Mouse (Mus musculus) testis, postnatal 10 days (tissue): ENCODE results near the gene Ankrd12.
"Not testable (repeated sequence)": the region's sequence is repeated elsewhere in the genome, so short reads cannot be mapped to it uniquely, and the experiment has no call there.

Experiments
- DNase-seq: peaks from one replicate; pipeline ENCODE4 v3.0.0; 2021; ENCODE audit warnings: low spot score

Gene Ankrd12

DNA sequence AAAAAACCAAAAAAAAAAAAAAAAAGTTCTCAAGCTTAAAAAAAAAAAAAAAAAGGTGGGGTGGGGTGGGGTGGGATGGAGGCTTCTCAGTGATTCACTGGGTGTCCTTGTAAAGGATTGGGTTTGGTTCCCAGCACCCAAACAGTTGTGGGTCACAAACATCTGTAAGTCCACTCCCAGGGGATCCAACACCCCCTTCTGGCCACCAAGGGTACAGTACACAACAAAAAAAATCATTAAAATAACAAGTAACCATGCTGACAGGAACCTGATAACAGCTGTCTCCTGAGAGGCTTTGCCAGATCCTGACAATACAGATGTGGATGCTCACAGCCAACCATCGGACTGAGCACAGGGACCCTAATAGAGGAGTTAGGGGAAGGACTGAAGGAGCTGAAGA lies 7.6 kb upstream of the Ankrd12 start:
- DNase-seq: no peak

DNA sequence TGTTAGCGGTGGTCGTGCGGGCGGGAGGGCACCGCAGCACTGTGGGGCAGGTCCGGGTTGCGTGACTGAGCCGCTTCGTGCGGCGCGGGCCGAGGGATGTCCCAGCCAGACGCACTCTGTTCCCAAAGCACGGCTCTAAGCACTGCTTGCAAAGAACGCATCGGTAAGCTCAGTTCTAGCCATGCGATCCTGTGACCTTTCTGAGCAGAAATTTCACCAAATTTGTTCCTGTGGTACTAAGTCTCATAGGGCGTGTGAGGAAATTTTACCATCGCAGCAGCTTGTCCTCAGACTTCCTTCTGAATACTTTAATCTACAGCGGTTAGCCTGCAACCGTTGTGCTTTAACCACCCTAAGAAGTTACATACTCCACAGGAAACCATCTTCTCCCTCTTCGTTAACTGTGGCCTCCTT lies 555 bp upstream of the Ankrd12 start:
- no peak for DNase-seq

DNA sequence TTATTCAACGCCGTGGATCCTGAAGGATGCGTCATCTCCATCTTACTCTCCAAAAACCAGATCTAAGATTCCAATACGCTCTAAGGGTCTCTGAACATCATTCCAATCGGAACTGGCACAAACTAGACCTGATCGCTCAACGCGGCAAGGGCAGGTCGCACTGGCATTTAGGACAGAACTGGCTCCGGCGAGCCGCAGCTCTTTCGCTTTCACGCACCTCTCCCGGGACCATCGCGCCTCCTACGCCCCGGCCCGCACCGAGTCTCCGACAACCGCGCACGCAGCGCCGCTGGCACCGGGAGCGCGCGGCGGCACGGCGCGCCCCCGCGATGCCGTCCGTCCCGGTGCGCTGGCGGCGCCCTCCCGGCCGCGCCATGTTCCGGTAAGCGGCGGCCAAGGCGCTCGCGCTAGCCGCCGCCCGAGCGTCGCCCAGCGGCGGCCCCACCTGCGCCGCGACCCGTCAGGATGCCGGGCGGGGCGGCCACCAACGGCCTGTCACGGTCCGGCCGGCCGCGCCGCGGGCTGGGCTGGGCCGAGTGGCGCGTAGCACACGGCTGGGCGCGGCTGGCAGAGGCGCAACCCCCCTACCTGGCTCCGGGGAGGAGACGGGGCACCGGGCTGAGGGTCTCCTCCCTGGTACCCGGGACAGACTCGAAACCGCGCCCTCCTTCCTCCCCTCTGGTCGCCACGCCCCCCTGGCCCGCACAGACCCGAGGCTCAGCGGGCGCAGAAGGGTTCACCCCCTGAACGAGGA lies 538 bp downstream of the Ankrd12 start:
- peak; percentile 64 for DNase-seq

DNA sequence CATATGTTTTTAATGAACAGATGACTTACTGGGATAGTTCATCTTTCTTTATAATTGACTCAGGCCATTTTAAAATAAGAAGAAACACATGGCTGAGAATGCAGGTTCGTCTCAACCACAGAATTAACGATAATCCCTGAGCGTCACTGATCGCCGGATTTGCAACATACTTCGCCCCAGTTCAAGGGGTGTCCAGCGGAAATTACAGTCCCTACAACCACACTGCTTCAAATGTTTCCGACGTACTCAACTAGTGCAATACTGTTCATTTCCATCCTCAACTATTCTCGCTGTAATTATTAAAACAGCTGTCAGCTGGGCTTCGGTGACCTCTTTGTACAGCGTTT lies 1.1 kb downstream of the Ankrd12 start:
- DNase-seq: no peak

DNA sequence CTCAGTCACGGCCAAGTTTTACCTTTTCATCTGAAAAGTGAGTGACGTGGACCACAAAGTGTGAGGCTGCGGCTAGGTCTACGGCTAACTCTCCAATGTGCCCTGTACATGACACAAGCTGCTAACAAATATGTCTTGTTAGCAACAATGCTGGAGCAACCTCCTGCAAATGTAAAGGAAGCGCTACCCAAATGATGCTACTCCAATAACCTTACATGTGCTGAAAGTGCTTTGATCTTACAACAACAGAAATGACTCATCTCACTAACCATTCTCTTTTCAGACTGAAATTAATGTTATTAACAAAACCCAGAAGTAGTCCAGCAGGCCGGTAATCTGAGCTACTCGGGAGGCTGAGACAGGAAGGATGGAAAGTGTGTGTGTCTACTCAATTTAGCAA lies 2.9 kb downstream of the Ankrd12 start:
- DNase-seq: no peak

DNA sequence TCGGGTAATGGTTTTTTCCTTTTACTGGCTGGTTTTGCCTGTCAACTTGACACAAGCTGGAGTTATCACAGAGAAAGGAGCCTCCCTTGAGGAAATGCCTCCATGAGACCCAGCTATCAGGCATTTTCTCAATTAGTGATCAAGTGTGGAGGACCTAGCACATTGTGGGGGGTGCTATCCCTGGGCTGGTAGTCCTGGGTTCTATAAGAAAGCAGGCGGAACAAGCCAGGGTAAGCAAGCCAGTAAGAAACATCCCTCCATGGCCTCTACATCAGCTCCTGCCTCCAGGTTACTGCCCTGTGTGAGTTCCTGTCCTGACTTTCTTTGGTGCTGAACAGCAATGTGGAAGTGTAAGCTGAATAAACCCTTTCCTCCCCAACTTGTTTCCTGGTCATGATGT lies 7.9 kb downstream of the Ankrd12 start:
- not testable (repeated sequence) for DNase-seq

DNA sequence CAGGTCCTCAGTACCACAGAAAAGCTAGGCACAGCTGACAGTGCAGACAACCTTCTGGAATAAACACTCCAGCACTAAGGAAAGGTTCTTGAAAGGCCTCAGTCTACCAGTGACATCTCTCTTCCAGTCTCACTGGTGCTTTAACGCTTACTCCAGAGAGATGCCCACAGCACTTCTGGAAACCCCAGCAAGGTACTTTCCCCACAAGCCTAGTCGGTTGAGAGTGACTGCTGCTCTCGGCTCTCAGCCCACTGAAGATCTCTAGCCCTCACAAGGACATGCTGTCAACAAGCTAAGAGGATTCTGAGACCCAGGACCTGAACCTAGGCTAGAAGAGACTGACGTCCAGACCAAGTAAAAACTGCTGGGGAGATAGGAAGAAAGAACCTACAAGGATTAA lies 11.8 kb downstream of the Ankrd12 start:
- DNase-seq: no peak

DNA sequence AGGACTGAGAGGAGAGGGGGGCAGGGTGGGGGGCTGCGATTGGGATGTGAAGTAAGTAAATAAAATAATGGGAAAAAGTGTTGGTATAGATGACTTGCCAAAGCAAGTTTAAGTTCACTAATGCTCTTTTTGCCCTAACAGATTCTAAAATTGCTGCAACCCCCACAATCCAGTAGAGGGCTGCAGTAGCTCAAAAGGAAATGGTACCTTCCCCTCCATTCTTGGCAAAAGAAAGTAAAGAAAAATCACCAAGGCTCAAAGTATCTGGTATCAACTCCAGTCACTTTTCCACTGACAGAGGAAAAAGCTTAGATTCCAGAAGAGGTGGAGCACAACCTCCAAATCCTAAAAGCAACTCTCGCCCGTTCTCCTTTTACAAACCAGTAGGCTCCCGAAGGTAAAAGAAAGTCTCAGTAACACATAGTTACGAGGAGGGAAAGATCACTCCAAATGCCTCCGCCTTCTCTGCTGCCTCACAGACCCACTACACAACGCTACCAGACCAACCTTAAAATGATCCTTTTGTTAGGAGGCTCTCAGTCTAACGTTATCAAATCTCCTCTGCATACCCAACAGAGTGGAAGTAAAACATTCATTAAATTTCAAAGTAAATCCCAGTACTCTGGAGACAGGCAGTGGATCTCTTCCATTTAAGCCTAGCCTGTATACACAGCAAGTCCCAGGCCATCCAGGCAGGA lies 15.5 kb downstream of the Ankrd12 start:
- DNase-seq: no peak

DNA sequence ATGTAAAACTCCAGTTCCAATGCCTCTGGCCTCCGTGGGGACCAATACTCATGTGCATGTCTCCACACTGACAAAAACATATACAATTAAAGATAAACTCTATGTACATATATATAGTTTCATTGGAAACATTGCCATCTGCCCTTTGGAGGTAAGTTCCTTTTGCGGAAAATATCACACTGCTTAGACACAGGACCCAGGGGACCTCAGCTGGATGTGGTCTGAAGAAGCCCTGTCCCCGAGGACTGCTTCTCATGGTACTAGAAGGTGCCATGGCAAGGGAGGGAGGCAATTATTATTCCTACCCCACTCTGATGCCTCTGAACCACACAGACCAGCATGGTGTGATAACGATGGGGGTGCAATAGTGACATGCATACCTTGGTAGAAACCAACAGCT lies 18.7 kb downstream of the Ankrd12 start:
- DNase-seq: no peak

DNA sequence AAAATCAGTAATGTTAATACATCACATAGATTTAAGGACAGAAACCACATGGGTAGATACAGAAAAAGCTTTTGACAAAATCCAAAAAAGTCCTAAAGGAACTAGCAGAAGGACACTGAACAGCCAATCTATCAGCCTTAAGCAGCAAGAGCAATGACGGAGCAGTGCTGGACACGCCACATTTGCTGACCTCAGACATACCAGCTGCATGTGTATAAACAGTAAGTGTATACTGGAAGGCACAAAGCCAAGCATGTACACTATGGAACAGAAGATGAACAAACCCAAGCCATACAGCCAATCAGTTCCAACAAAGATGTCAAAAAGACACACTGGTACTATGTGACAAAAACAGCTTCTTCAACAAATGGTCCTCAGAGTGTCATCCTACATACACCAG lies 19.7 kb downstream of the Ankrd12 start:
- no peak for DNase-seq

DNA sequence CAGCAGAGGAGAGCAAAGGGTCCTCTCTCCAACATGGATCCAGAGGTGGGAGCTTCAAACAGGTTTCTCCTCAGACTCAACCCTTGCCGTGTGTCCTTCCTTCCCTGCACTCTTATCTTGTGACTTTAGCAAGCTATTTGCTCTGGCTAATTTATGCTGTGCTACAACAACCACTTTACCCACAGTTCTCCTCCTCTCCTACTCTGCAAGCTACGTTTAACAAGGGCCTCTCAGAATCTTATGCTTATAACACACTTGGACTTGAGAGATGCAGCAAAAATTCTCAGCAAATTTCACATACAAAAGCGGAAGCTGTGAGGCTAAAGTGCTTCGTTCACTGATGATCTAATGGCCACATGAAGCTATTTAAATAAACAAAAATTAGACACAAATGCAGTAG lies 23.5 kb downstream of the Ankrd12 start:
- no peak for DNase-seq

DNA sequence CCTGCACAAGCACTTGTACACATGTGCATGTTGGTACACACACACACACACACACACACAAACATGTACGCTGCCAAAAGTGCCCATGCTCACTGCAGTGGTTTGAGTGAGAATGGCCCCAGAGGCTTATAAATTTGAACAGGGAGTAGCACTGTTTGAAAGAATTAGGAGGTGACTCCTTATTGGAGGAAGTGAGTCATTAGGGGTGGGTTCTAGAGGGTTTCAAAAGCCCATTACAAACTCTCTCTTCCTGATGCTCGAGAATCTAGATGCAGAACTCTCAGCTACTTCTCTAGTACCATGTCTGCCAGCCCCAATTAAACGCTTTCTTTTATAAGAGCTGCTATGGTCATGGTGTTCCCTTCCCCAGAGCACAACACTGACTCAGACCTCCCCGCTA lies 28.1 kb downstream of the Ankrd12 start:
- DNase-seq: no peak

DNA sequence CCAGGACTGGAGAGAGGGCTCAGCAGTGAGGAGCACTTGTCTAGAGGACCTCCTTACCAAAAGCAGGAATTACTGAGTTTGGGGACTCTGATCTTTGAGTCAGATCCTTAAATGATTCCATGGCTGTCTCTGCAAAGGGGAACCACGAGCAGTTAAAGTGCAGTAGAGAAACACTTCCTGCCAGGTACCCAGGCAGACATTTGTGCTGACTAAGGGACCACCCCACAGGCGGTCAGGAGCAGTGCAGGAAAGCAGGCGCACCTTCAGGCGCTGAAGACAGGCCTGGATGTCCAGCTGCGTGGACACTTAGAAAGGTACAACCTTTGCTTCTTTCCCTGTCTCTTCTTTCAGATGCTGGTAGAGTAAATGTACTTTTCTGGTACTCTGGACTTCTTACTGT lies 28.7 kb downstream of the Ankrd12 start:
- no peak for DNase-seq

DNA sequence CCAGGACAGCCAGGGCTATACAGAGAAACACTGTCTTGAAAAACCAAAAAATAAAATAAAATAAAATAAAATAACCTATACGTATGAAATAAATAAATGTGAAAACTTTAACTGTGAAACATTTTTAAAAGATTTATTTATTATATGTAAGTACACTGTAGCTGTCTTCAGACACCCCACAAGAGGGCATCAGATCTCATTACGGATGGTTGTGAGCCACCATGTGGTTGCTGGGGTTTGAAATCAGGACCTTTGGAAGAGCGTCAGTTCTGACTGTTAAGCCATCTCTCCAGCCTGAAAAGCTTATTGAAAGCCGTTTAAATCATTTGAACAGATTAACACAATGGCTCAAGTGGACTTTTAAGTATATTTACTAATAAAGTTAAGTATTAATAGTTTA lies 33.2 kb downstream of the Ankrd12 start:
- DNase-seq: not testable (repeated sequence)

DNA sequence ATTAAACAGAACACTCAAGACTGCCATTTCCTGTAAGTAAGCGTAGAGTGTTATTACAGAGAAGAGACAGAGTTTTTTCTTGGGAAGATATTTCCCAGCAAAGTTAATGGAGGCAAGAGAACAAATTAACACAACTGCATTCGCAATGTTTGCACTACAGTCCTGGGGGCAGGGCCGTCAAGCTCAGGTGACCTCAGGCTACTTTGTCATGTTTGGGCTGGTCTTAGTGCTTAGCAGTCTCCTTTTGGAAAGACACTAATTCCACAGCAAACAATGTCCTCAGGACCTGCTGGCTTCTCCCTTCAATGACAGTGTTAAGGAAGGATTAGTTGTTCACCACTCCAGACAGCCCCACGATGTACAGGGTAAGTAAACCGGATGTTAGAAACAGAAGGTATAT lies 35.9 kb downstream of the Ankrd12 start:
- DNase-seq: no peak

DNA sequence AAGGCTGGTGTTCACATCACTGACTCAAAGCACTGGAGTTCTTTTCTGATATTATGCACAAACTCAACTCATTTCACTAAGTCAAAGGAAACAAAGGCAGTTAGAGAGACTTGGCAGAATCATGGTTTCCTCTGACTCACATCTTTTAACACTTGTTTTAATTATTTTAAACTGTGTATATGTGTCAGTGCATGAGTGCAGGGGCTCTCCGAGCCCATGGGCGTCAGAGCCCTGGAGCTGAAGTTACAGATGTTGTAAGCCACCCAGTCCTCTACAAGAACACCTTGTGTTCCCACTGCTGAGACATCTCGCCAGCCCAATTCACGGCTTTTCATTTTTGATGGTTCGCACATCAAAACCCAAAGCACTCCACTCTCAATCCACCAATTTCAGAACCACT lies 43.6 kb downstream of the Ankrd12 start:
- no peak for DNase-seq

DNA sequence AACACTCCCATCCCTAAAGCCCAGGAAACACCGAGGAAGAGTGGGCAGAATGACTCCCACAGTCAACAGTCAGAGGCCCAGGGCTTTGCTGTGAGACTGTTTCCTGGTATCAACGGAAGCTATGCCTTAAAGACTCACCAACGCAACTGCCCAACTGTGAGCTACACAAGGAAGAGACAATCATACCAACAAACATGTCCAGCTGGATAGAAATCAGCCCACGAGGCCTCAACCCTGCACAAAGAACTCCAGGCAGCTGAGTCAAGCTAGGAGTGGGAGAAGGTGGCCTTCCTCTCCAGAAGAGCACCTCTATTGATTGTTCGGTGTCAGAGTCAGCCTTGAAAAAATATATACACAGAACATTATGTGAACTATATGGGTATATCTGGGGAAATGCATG lies 44.9 kb downstream of the Ankrd12 start:
- no peak for DNase-seq

DNA sequence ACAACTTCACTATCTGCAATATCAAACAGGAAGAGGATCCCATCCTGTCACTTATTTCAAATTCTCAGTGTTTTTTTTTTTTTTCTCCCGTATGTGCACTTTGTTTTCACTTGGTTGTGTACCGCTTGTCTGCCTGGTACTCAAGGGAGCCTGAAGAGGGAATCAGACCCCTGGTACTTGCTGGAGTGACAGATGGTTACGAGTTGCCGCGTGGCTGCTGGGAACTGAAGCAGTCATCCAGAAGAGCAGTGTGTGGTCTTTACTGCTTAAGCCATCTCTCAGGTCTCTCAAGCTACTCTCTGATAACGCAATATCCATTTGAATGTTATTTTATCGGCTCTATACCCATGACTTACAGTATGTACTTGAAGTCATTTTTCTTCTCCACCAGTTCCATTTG lies 52.7 kb downstream of the Ankrd12 start:
- DNase-seq: no peak

DNA sequence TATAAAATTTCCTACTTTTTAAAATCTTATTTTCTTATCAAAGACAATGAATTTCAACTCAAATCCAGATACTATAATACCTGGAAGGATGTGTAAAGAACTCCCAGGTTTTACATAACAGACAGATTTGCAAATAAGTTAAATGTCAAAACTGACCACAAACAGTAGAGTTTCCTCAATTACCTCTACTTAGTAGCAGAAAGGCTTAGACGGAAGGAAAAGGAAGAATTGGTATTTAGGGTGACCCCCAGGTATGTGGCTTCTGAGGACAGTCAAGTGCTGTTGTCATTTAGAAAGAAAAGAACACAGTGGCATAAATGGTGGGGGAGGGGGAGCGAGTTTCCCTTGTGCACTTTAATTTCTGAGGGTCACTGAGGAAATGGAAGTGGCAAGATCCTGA lies 65.1 kb downstream of the Ankrd12 start:
- DNase-seq: no peak

DNA sequence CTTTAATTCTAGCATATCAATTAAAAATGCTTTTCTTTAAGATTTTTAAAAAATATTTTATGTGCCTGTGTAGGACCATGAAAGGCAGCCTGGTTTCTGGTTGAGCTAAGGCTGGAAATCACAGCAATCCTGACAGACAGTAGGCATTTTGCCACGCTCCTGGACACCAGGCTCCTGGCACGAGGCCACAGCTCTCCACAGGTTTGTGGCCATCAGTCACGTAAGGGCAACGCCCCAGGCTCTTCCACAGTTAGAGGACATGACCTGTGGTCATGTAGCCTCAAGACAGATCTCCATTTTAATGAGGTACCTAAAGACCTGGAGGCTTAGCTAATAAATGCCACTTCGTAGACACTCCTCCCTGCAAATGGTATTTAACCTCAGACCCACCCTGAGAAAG lies 69.0 kb downstream of the Ankrd12 start:
- peak; percentile 47 for DNase-seq

DNA sequence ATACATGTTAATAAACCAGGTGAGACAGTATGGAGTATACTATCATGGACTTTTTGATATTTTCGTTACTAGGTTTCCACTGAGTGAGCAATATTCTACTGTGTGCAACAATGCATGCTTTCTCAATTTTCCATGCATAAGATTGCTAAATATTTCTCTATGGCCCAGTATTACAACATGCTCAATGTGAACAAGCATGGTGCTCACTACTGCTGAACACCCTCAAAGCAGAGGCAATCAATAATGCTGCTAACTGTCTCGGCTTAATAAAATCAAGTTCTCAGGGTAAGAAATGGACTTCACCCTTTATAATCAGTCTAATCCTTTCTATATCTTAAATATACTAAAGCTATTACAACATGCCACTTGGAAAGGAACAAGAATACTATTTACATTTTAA lies 69.4 kb downstream of the Ankrd12 start:
- DNase-seq: no peak

DNA sequence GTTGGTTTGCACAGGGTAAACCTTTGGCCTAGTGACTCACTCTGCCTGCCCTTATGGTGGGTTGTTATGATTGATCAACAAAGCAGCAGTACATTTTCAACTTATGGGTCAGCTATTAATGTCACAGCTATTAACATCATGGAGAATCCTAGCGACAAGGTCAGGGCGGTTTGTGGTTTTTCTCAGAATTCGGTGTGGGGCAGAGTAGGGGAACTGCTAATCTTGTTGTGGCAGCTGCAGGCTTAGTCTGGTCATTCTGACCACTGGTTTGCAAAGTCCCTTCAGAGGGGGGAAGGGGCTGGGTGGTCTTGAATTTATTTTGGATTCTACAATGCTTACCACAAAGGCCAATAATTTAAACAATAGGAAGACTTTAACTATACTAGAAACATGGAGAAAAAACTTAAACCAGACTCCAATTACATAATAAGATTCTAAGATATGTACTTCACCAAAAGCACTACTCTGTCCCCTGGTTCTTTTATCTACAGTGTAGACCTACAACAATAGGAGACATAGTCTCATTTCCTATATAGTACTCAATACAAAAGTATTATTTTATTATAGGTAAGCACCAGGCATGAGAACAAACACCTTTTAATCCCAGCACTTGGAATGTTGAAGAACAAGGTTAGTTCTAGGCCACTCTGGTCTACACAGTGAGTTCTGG lies 88.6 kb downstream of the Ankrd12 start:
- no peak for DNase-seq

DNA sequence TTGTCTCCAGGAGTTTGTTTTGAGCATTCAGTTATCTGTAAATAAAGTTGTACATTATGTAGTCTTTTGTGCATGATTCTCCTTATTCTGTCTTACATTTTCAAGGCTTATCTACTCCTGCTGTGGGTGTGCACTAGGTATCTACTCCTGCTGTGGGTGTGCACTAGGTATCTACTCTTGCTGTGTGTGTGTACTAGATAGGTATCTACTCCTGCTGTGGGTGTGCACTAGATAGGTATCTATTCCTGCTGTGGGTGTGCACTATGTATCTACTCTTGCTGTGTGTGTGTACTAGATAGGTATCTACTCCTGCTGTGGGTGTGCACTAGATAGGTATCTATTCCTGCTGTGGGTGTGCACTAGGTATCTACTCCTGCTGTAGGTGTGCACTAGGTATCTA lies 100.2 kb downstream of the Ankrd12 start:
- not testable (repeated sequence) for DNase-seq

DNA sequence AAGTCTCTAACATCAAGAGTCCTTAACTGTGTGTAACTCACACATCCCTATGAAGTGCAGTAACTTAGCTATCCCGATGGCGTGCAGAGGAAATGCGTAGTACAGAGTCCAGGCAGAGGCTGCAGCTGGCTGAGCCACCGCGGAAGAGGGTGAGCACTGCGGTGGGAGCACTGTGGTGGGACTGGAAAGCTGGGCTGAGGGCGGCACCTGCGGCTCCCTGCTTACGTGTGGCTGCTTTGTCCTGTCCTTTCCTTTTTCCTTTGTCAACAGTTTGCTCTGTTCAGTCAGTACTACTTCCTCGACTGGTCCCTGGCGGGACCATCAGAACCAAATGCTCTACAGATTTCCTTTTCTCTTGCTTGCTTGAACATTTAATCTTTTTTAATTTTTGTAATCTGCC lies 109.1 kb downstream of the Ankrd12 start:
- DNase-seq: peak; percentile 36
